Mouse (Mus musculus): Measurements from ENCODE around the gene Tnnt2. TPM values are rescaled to one million over a fixed set of nuclear protein-coding genes. Genes with fewer than 3 reads are reported as not detected.

Tnnt2 gene
- 2.2 and 3.4 TPM in 2 replicates for polyA plus RNA-seq (2015; fragmentation: Nextera tagmentation; extraction: Ambion mirVana)

GRCm38 (mm10) chr1:135835716-135836483, at the start of gene Tnnt2:
Gene Tnnt2 (plus strand): TSS chr1:135836354.

DNA sequence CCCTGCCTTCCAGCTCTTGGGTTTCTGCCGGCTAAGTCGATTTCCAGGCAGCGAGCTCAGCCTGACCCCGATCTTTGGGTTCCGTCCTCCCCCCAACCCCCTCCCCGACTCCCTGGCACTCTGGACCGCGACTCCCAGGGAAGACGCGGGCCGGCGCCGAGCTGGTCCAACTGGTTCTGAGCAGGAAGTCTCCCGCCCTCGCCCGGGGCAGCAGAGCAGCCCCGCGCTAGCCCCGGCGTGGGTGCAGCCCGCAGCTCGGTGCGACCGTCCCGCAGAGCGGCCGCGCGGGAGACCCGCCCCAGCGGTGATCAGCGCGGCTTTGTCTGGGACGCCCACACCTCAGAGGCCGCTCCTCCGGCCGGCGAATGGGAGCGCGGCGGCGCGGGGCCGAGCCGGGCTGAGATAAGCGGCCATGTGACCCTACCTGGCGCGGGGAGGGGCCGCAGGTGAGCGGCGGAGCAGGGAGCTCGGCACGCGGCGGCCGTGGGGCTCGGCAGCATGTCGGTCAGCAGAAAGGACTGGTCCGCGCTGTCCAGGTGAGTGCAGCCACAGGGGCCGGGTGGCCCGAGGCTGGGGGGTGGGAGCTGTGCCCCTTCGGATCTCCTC, 17.6 kb upstream of the Tnnt2 start, which contains the start of gene Lad1:
Gene Lad1 (plus strand): TSS at position 118 of the 606 bp plus-strand sequence.

Other genes with a start within 250 kb of the Tnnt2 start
- gene Nav1, start 229.1 kb upstream of the Tnnt2 start, polyA plus RNA-seq (2015; fragmentation: Nextera tagmentation; extraction: Ambion mirVana) = 35.8 and 46.4 TPM in 2 replicates
- 60.1 and 68.6 TPM in 2 replicates for gene Csrp1, start 116.3 kb upstream of the Tnnt2 start, polyA plus RNA-seq (2015; fragmentation: Nextera tagmentation; extraction: Ambion mirVana)
- 91.0 and 97.6 TPM in 2 replicates for gene Phlda3, start 70.2 kb upstream of the Tnnt2 start, polyA plus RNA-seq (2015; fragmentation: Nextera tagmentation; extraction: Ambion mirVana)
- gene Tnni1, start 56.9 kb upstream of the Tnnt2 start, polyA plus RNA-seq (2015; fragmentation: Nextera tagmentation; extraction: Ambion mirVana) = 1.6 and 2.5 TPM in 2 replicates
- gene Lad1, start 17.8 kb upstream of the Tnnt2 start, polyA plus RNA-seq (2015; fragmentation: Nextera tagmentation; extraction: Ambion mirVana) = 0.25 and 0.50 TPM in 2 replicates
- 0.09 and 0.15 TPM in 2 replicates for gene Pkp1, start 82.9 kb downstream of the Tnnt2 start, polyA plus RNA-seq (2015; fragmentation: Nextera tagmentation; extraction: Ambion mirVana)
- not detected in 2 replicates for gene Igfn1, start 170.0 kb downstream of the Tnnt2 start, polyA plus RNA-seq (2015; fragmentation: Nextera tagmentation; extraction: Ambion mirVana)
- gene Tmem9, start 171.8 kb downstream of the Tnnt2 start, polyA plus RNA-seq (2015; fragmentation: Nextera tagmentation; extraction: Ambion mirVana) = 197 and 210 TPM in 2 replicates
- not detected in 2 replicates for gene Ascl5, start 214.4 kb downstream of the Tnnt2 start, polyA plus RNA-seq (2015; fragmentation: Nextera tagmentation; extraction: Ambion mirVana)
- 0.08 and 0.10 TPM in 2 replicates for gene Cacna1s, start 216.4 kb downstream of the Tnnt2 start, polyA plus RNA-seq (2015; fragmentation: Nextera tagmentation; extraction: Ambion mirVana)